Mouse (Mus musculus) heart, embryonic 10.5 days (tissue): ENCODE measurements around the gene Hspa13. TPM values are rescaled to one million over a fixed set of nuclear protein-coding genes. Genes with fewer than 3 reads are reported as not detected.

ENCODE experiments used
- microRNA-seq: library from miRNA; unstranded; fragments of <30 nt; microRNA quantifications from one replicate; pipeline ENCODE4, GENCODE M21; 2017
- polyA plus RNA-seq: library from polyadenylated mRNA; unstranded; fragments of >200 nt; fragmentation: Nextera tagmentation; extraction: Ambion mirVana; gene quantifications from 2 replicates; pipeline ENCODE4 v1.2.1, GENCODE M21; 2016

Gene Hspa13
- polyA plus RNA-seq, 1 experiment from 2014 or later = 23.4 TPM

Small RNAs within 50 kb of the gene (microRNA-seq; reads per million reads assigned to microRNA genes)
- gene Gm22923 = not detected

Other genes with a start within 250 kb of the Hspa13 start
- gene Lipi, start 181.0 kb downstream of the Hspa13 start, polyA plus RNA-seq = not detected in 2 replicates
- gene Rbm11, start 174.3 kb downstream of the Hspa13 start, polyA plus RNA-seq = 0.28 and 0.41 TPM in 2 replicates